ENCODE assay signal across 9 mouse cellular contexts in the genomic region with DNA sequence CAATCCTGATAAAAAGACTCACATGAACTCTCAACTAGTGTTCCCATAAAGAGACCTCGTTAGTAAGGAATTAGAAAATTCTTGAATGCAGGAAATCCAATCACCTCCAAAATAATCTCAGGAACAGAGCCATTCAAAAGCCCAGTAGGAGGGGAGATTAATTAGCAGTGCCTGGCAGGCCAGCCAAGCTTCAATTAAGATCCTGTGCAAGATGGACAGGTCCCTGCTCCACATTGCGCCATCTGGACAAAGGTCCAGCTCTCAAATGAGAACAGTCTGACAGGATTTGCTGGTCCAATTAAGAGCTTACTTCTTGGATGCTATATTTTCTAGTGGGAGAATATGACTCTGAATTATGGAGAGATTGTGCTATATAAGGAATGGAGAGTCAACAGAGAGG. TPM values are rescaled to one million over a fixed set of nuclear protein-coding genes. Genes with fewer than 3 reads are reported as not detected.
DNase-seq lines count a peak whose midpoint lies in the region; ATAC-seq lines count a peak whose summit lies in the region.
"Had no signal": no experiment of that assay in that cellular context is flagged by ENCODE, and none has a peak within 500 bp of the region (broad histone marks: within the 10 kb centered on the region; RNA-seq: fewer than 3 reads in every experiment).

No protein-coding gene starts in this region.

- no peaks in the 10 kb centered on the region for H3K9me3 ChIP-seq in midbrain, embryonic 12.5 days
- no peaks in the 10 kb centered on the region for H3K9me3 ChIP-seq in midbrain, embryonic 15.5 days
- H3K9me3 ChIP-seq in forebrain, embryonic 15.5 days: no peaks in the 10 kb centered on the region
- H3K9me3 ChIP-seq: G1E had no signal

- no peaks in the 10 kb centered on the region for H3K36me3 ChIP-seq in midbrain, embryonic 12.5 days
- no peaks in the 10 kb centered on the region for H3K36me3 ChIP-seq in midbrain, embryonic 15.5 days (replicated peaks)
- H3K36me3 ChIP-seq in forebrain, embryonic 15.5 days: no peaks in the 10 kb centered on the region
- H3K36me3 ChIP-seq: G1E had no signal

- H3K9ac ChIP-seq in midbrain, embryonic 12.5 days (replicated peaks): no peak overlapping the region
- H3K9ac ChIP-seq in midbrain, embryonic 15.5 days: no peak overlapping the region
- no peak overlapping the region for H3K9ac ChIP-seq in forebrain, embryonic 15.5 days (replicated peaks)

- peaks cover 27% of the 10 kb centered on the region; the same call in 1 of the 2 replicates for H3K4me1 ChIP-seq in midbrain, embryonic 12.5 days
- H3K4me1 ChIP-seq in midbrain, embryonic 15.5 days: peaks cover 5% of the 10 kb centered on the region
- peaks cover 32% of the 10 kb centered on the region for H3K4me1 ChIP-seq in forebrain, embryonic 15.5 days

- no peaks in the 10 kb centered on the region for H3K27me3 ChIP-seq in midbrain, embryonic 12.5 days
- H3K27me3 ChIP-seq in midbrain, embryonic 15.5 days (replicated peaks): no peaks in the 10 kb centered on the region
- H3K27me3 ChIP-seq in forebrain, embryonic 15.5 days: no peaks in the 10 kb centered on the region

- H3K4me2 ChIP-seq in midbrain, embryonic 12.5 days (replicated peaks): no peak overlapping the region
- H3K4me2 ChIP-seq in midbrain, embryonic 15.5 days: no peak overlapping the region
- no peak overlapping the region for H3K4me2 ChIP-seq in forebrain, embryonic 15.5 days (replicated peaks)

- DNase-seq in cerebellum, adult 9-11 months: peak; percentile 84
- DNase-seq in left cerebral cortex, postnatal 4 days: peak; percentile 73
- DNase-seq in adrenal gland, adult 8-10 months: no peak
- no peak for DNase-seq in adipocyte (ENCODE audit: low spot score)
- DNase-seq in spleen, adult 12 weeks (ENCODE audit: low spot score): no peak

- WGBS in midbrain, embryonic 12.5 days: 42% methylated on average over 2 of the region's 2 CpGs
- WGBS in midbrain, embryonic 15.5 days: 15% methylated on average over 2 of the region's 2 CpGs
- WGBS in forebrain, embryonic 15.5 days: 7% methylated on average over 2 of the region's 2 CpGs

- no peak overlapping the region for H3K4me3 ChIP-seq in midbrain, embryonic 12.5 days
- H3K4me3 ChIP-seq in midbrain, embryonic 15.5 days: no peak overlapping the region
- H3K4me3 ChIP-seq in forebrain, embryonic 15.5 days: no peak overlapping the region

- intact Hi-C loops in left cerebral cortex, postnatal 4 days (cut with DNase I): no loop called here

- ATAC-seq in midbrain, embryonic 12.5 days (ENCODE audit: low FRiP score, low read depth): peak; percentile 48; the same call in 1 of the 2 replicates
- ATAC-seq in midbrain, embryonic 15.5 days (replicated peaks): no peak
- ATAC-seq in forebrain, embryonic 15.5 days (replicated peaks): peak; percentile 74

- H3K27ac ChIP-seq in midbrain, embryonic 12.5 days (replicated peaks): no peak overlapping the region; the same call in 1 of the 2 replicates
- no peak overlapping the region for H3K27ac ChIP-seq in midbrain, embryonic 15.5 days
- peak overlapping the region; percentile 47 for H3K27ac ChIP-seq in forebrain, embryonic 15.5 days (replicated peaks)

RNA-seq across cellular contexts. Expression of a gene that starts 15.2 kb away (rescaled TPM):
- polyA plus RNA-seq in midbrain, embryonic 12.5 days (2016; fragmentation: Nextera tagmentation; extraction: Ambion mirVana): 21.7 and 28.3 TPM in 2 replicates
- 6.6 and 7.7 TPM in 2 replicates for polyA plus RNA-seq in midbrain, embryonic 15.5 days (2015; fragmentation: Nextera tagmentation; extraction: Ambion mirVana)
- 15.4 and 15.7 TPM in 2 replicates for polyA plus RNA-seq in forebrain, embryonic 15.5 days (2015; fragmentation: Nextera tagmentation; extraction: Ambion mirVana)
- total RNA-seq in left cerebral cortex, postnatal 4 days (2021): 10 to 100 TPM; 11.6 to 11.7 TPM
- total RNA-seq in adrenal gland, adult 8-10 months (2022): 1 to 10 TPM in 3 of 4 experiments, under 1 TPM in 1; 0.81 to 1.6 (median 1.2) TPM
- polyA plus RNA-seq: G1E had no signal

Comparison
In these comparisons a context has a peak if more than half of its experiments do, and no peak if none do; other contexts are left out.
1. DNase-seq: peak in cerebellum, adult 9-11 months (single experiment) and left cerebral cortex, postnatal 4 days (single experiment); none in adrenal gland, adult 8-10 months (single experiment), adipocyte (single experiment) and spleen, adult 12 weeks (single experiment).